Comparison of ENCODE assay signal across 32 mouse cellular contexts in genomic region chr2:74695383-74695782, GRCm38 (mm10). TPM values are rescaled to one million over a fixed set of nuclear protein-coding genes. Genes with fewer than 3 reads are reported as not detected.
A peak's percentile ranks its signal among the peaks of the same experiment; 100 is the strongest.
DNase-seq lines count a peak whose midpoint lies in the region; ATAC-seq and TF ChIP-seq lines count a peak whose summit lies in the region.
"Had no signal": no experiment of that assay in that cellular context is flagged by ENCODE, and none has a peak within 500 bp of the region (broad histone marks: within the 10 kb centered on the region; RNA-seq: fewer than 3 reads in every experiment).

No protein-coding gene starts in this region.

- H3K36me3 ChIP-seq in kidney, adult 2 months (ENCODE audit: control insufficient read depth, insufficient read depth, low read length): no peaks in the 10 kb centered on the region
- H3K36me3 ChIP-seq in neural tube, embryonic 11.5 days (ENCODE audit: control insufficient read depth, insufficient read depth, low read length): no peaks in the 10 kb centered on the region
- no peaks in the 10 kb centered on the region for H3K36me3 ChIP-seq in neural tube, embryonic 12.5 days
- H3K36me3 ChIP-seq: embryonic facial prominence, embryonic 13.5 days; forebrain, embryonic 15.5 days; G1E; heart, embryonic 13.5 days; liver, embryonic 15.5 days; lung, embryonic 15.5 days; midbrain, embryonic 15.5 days had no signal

- no peaks in the 10 kb centered on the region for H3K9me3 ChIP-seq in neural tube, embryonic 11.5 days (ENCODE audit: control insufficient read depth, low read length)
- H3K9me3 ChIP-seq in neural tube, embryonic 12.5 days: no peaks in the 10 kb centered on the region
- H3K9me3 ChIP-seq: embryonic facial prominence, embryonic 13.5 days; forebrain, embryonic 15.5 days; heart, embryonic 13.5 days; limb, embryonic 15.5 days; liver, embryonic 15.5 days; lung, embryonic 15.5 days; midbrain, embryonic 15.5 days had no signal

- no peaks in the 10 kb centered on the region for H3K4me1 ChIP-seq in kidney, adult 2 months (ENCODE audit: control insufficient read depth, insufficient read depth, low read length)
- H3K4me1 ChIP-seq in neural tube, embryonic 11.5 days (ENCODE audit: control insufficient read depth, insufficient read depth, low read length): peaks cover 8% of the 10 kb centered on the region; the same call in 1 of the 2 replicates
- H3K4me1 ChIP-seq in neural tube, embryonic 12.5 days: peaks cover 23% of the 10 kb centered on the region

- no peak for DNase-seq in kidney, adult 2 months
- DNase-seq in kidney, adult 18-20 months: no peak
- no peak for DNase-seq in neural tube, embryonic 11.5 days (ENCODE audit: low spot score)
- no peak for DNase-seq in neural tube, embryonic 10.5 days (ENCODE audit: extremely low spot score, low spot score)
- no peak for DNase-seq in lung, postnatal 25 days (ENCODE audit: low spot score)
- DNase-seq in right cerebral cortex, adult 18-20 months: no peak
- DNase-seq: adrenal gland, adult 8-10 months; B cell, adult 2 months; cerebellum, adult 11-12 months; cerebellum, postnatal 25 days; heart, postnatal 14 days; kidney, adult 11 months; lung, postnatal 4 days; retina, postnatal 1 day; thymus, postnatal 14 days had no signal

- H3K9ac ChIP-seq in neural tube, embryonic 11.5 days (ENCODE audit: low read length): peak overlapping the region; percentile 89; the same call in 1 of the 2 replicates
- H3K9ac ChIP-seq in neural tube, embryonic 12.5 days: peak overlapping the region; percentile 18; the same call in 1 of the 2 replicates
- H3K9ac ChIP-seq: embryonic facial prominence, embryonic 13.5 days; forebrain, embryonic 15.5 days; heart, embryonic 13.5 days; limb, embryonic 15.5 days; liver, embryonic 15.5 days; lung, embryonic 15.5 days; midbrain, embryonic 15.5 days had no signal

- TF ChIP-seq POLR2A in kidney, adult 2 months (IDR thresholded peaks at IDR 0.05; ENCODE audit: low read depth, low read length): no peak

- H3K27me3 ChIP-seq in kidney, adult 2 months (replicated peaks; ENCODE audit: control insufficient read depth, insufficient read depth, low read length): no peaks in the 10 kb centered on the region
- peaks cover 86% of the 10 kb centered on the region for H3K27me3 ChIP-seq in neural tube, embryonic 11.5 days (ENCODE audit: control insufficient read depth, insufficient read depth, low read length)
- H3K27me3 ChIP-seq in neural tube, embryonic 12.5 days (replicated peaks): peaks cover 81% of the 10 kb centered on the region
- H3K27me3 ChIP-seq: CH12.LX had no signal

- H3K4me2 ChIP-seq in neural tube, embryonic 11.5 days (ENCODE audit: low read depth): peak overlapping the region; percentile 76
- peak overlapping the region; percentile 75 for H3K4me2 ChIP-seq in neural tube, embryonic 12.5 days (replicated peaks)
- H3K4me2 ChIP-seq: embryonic facial prominence, embryonic 13.5 days; forebrain, embryonic 15.5 days; heart, embryonic 13.5 days; liver, embryonic 15.5 days; lung, embryonic 15.5 days; midbrain, embryonic 15.5 days had no signal

- no peak for TF ChIP-seq CTCF in kidney, adult 2 months (conservative IDR thresholded peaks at IDR 0.05; ENCODE audit: insufficient read depth, insufficient read length, low read depth, low read length)

- 48% methylated on average over 1 of the region's 1 CpGs for WGBS in kidney, adult 2 months
- WGBS in neural tube, embryonic 11.5 days: 0% methylated on average over 1 of the region's 1 CpGs
- 15% methylated on average over 1 of the region's 1 CpGs for WGBS in neural tube, embryonic 12.5 days

- ATAC-seq in neural tube, embryonic 11.5 days (ENCODE audit: insufficient read depth, low FRiP score, low TSS enrichment): no peak
- no peak for ATAC-seq in neural tube, embryonic 12.5 days (ENCODE audit: low FRiP score, low read depth)
- ATAC-seq: forebrain, embryonic 15.5 days; hindbrain, postnatal 0 days; midbrain, embryonic 15.5 days; Patski had no signal

- H3K4me3 ChIP-seq in kidney, adult 2 months (ENCODE audit: insufficient read depth, low read depth, low read length): no peak overlapping the region; the same call in 1 of the 2 replicates
- H3K4me3 ChIP-seq in neural tube, embryonic 11.5 days (ENCODE audit: low read depth, low read length): no peak overlapping the region
- peak overlapping the region; percentile 11; the same call in 1 of the 2 replicates for H3K4me3 ChIP-seq in neural tube, embryonic 12.5 days
- H3K4me3 ChIP-seq: embryonic facial prominence, embryonic 13.5 days; erythroblast, embryonic 14.5 days; forebrain, embryonic 15.5 days; heart, embryonic 13.5 days; limb, embryonic 15.5 days; liver, embryonic 15.5 days; lung, embryonic 15.5 days; midbrain, embryonic 15.5 days; myocyte had no signal

- H3K27ac ChIP-seq in kidney, adult 2 months (ENCODE audit: insufficient read depth, low read depth, low read length): peak overlapping the region; percentile 21; the same call in 1 of the 2 replicates
- H3K27ac ChIP-seq in neural tube, embryonic 11.5 days (ENCODE audit: low read depth, low read length): no peak overlapping the region
- no peak overlapping the region for H3K27ac ChIP-seq in neural tube, embryonic 12.5 days
- H3K27ac ChIP-seq: embryonic facial prominence, embryonic 13.5 days; forebrain, embryonic 15.5 days; heart, embryonic 13.5 days; hindbrain, postnatal 0 days; liver, embryonic 15.5 days; lung, embryonic 15.5 days; midbrain, embryonic 15.5 days had no signal

RNA-seq across cellular contexts. Expression of gene Hoxd9, which starts 2.1 kb away (rescaled TPM):
- 23.9 and 26.0 TPM in 2 replicates for polyA plus RNA-seq in kidney, adult 2 months (2012; rRNA removed)
- polyA plus RNA-seq in neural tube, embryonic 11.5 days (2014; fragmentation: Nextera tagmentation; extraction: Ambion mirVana): 14.3 and 17.3 TPM in 2 replicates
- polyA plus RNA-seq in neural tube, embryonic 12.5 days (2016; fragmentation: Nextera tagmentation; extraction: Ambion mirVana): 34.4 and 36.8 TPM in 2 replicates
- polyA plus RNA-seq: erythroblast, embryonic 14.5 days; forebrain, embryonic 15.5 days; G1E; heart, embryonic 13.5 days; hindbrain, postnatal 0 days; liver, embryonic 15.5 days; midbrain, embryonic 15.5 days; myocyte had no signal

RNA-seq across cellular contexts. Expression of gene Hoxd10, which starts 3.7 kb away (rescaled TPM):
- 7.6 and 7.9 TPM in 2 replicates for polyA plus RNA-seq in kidney, adult 2 months (2012; rRNA removed)
- 28.1 and 29.3 TPM in 2 replicates for polyA plus RNA-seq in neural tube, embryonic 11.5 days (2014; fragmentation: Nextera tagmentation; extraction: Ambion mirVana)
- 48.9 and 49.0 TPM in 2 replicates for polyA plus RNA-seq in neural tube, embryonic 12.5 days (2016; fragmentation: Nextera tagmentation; extraction: Ambion mirVana)
- polyA plus RNA-seq: erythroblast, embryonic 14.5 days; forebrain, embryonic 15.5 days; G1E; hindbrain, embryonic 11.5 days; hindbrain, postnatal 0 days; liver, embryonic 15.5 days; midbrain, embryonic 15.5 days; myocyte; spleen, adult 2 months had no signal

RNA-seq across cellular contexts. Expression of gene Hoxd8, which starts 9.0 kb away (rescaled TPM):
- 45.8 and 46.2 TPM in 2 replicates for polyA plus RNA-seq in kidney, adult 2 months (2012; rRNA removed)
- 21.3 and 23.1 TPM in 2 replicates for polyA plus RNA-seq in neural tube, embryonic 11.5 days (2014; fragmentation: Nextera tagmentation; extraction: Ambion mirVana)
- 20.8 and 21.4 TPM in 2 replicates for polyA plus RNA-seq in neural tube, embryonic 12.5 days (2016; fragmentation: Nextera tagmentation; extraction: Ambion mirVana)
- polyA plus RNA-seq: erythroblast, embryonic 14.5 days; G1E; hindbrain, postnatal 0 days; myocyte had no signal

RNA-seq across cellular contexts. Expression of gene Hoxd11, which starts 16.0 kb away (rescaled TPM):
- 2.1 and 2.8 TPM in 2 replicates for polyA plus RNA-seq in kidney, adult 2 months (2012; rRNA removed)
- 8.1 and 8.5 TPM in 2 replicates for polyA plus RNA-seq in neural tube, embryonic 11.5 days (2014; fragmentation: Nextera tagmentation; extraction: Ambion mirVana)
- polyA plus RNA-seq in neural tube, embryonic 12.5 days (2016; fragmentation: Nextera tagmentation; extraction: Ambion mirVana): 19.1 and 25.2 TPM in 2 replicates
- polyA plus RNA-seq: embryonic facial prominence, embryonic 13.5 days; erythroblast, embryonic 14.5 days; forebrain, embryonic 15.5 days; G1E; heart, embryonic 13.5 days; hindbrain, embryonic 11.5 days; hindbrain, postnatal 0 days; liver, embryonic 15.5 days; lung, embryonic 15.5 days; midbrain, embryonic 15.5 days; myocyte; Patski; spleen, adult 2 months; testis, adult 2 months had no signal

RNA-seq across cellular contexts. Expression of gene Hoxd3, which starts 16.3 kb away (rescaled TPM):
- 10.2 and 10.7 TPM in 2 replicates for polyA plus RNA-seq in kidney, adult 2 months (2012; rRNA removed)
- polyA plus RNA-seq in neural tube, embryonic 11.5 days (2014; fragmentation: Nextera tagmentation; extraction: Ambion mirVana): 52.7 and 55.0 TPM in 2 replicates
- polyA plus RNA-seq in neural tube, embryonic 12.5 days (2016; fragmentation: Nextera tagmentation; extraction: Ambion mirVana): 55.9 and 68.9 TPM in 2 replicates
- polyA plus RNA-seq: erythroblast, embryonic 14.5 days; forebrain, embryonic 15.5 days; liver, embryonic 15.5 days; myocyte; spleen, adult 2 months had no signal
